Mouse (Mus musculus) liver (tissue): ENCODE measurements around the gene Disp2.

Source experiments
- DNase-seq: peaks from one replicate; pipeline ENCODE4 v3.0.0-alpha.2; 2020; ENCODE audit warnings: mixed read lengths

Disp2 gene

DNA sequence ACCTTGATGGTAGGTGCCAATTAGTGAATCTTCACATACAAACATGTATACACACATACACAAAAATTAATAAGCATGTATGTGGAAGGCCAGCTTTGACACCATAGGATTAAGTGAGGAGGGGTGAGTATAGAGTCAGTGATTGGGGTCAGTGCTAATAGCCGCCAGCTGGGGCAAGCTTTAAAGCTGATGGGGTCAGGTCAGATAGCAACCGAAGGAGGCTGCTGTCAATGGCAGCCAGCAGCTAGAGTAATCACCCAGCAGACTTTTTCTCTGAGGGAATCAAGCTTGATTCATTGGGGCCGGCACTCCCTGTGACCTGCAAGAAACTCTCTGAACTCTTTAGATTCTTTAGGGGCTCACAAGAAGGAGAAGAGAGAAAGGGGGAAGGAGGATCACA, 72.2 kb downstream of the Disp2 start:
- DNase-seq = no peak
